Mouse (Mus musculus): ENCODE results near the gene Ndufb10.

GRCm38 (mm10) chr17:24695326-24696010 is 28.8 kb downstream of the Ndufb10 start:
- no peak for TF ChIP-seq GATA1 (IDR thresholded peaks at IDR 0.05; ENCODE audit: borderline replicate concordance, low read length)
- TF ChIP-seq FLI1 (IDR thresholded peaks at IDR 0.05; ENCODE audit: low read length) = no peak
